Comparison of ENCODE assay signal across 1 mouse cellular context in genomic region chr10:80876594-80876993, GRCm38 (mm10).
TF ChIP-seq lines count a peak whose summit lies in the region.

No protein-coding gene starts in this region.

TF ChIP-seq in ES-E14, 5 proteins besides CTCF, POLR2A, EP300 and RAD21:
- TF ChIP-seq CHD2 (IDR thresholded peaks at IDR 0.05; ENCODE audit: low read depth, low read length) (no peak), MAFK (IDR thresholded peaks at IDR 0.05; ENCODE audit: insufficient read depth, low read depth, low read length) (no peak)
TF ChIP-seq in ES-E14: peak in this region for 0.
